Mouse (Mus musculus) CH12.LX (cell line): ENCODE results near the gene Capn1. TPM values are rescaled to one million over a fixed set of nuclear protein-coding genes. Genes with fewer than 3 reads are reported as not detected.

Experiments used
- DNase-seq: peaks from one replicate; pipeline ENCODE4 v3.0.0-alpha.2; 2013; ENCODE audit errors: extremely low read depth
- H3K27ac ChIP-seq: 2 replicates; pipeline ENCODE4 v1.5.1; 2012; ENCODE audit warnings: low read depth, mild to moderate bottlenecking, control low read depth, moderate library complexity; ENCODE audit not compliant: insufficient read depth
- H3K27me3 ChIP-seq: replicated peaks from 2 replicates; pipeline ENCODE3; 2012; ENCODE audit warnings: inconsistent platforms
- H3K36me3 ChIP-seq, 2 experiments: replicated peaks in 1 of 2; 2 replicates each; pipeline versions ENCODE3 to v1.6.1; 2012; ENCODE audit warnings: inconsistent platforms in 1 of 2, low read length in 1 of 2, mild to moderate bottlenecking in 1 of 2, mixed read lengths in 1 of 2, moderate library complexity in 1 of 2; ENCODE audit not compliant: control insufficient read depth in 1 of 2, insufficient read depth in 1 of 2
- H3K4me1 ChIP-seq, 2 experiments: 2 replicates each; pipeline ENCODE4 v1.6.1; 2012; ENCODE audit warnings: inconsistent platforms in 1 of 2, moderate library complexity in 1 of 2; ENCODE audit not compliant: insufficient read depth in 2 of 2, control insufficient read depth in 1 of 2
- H3K4me2 ChIP-seq: 2 replicates; pipeline ENCODE4 v1.6.1; 2012; ENCODE audit warnings: low read depth, mild to moderate bottlenecking, control low read depth; ENCODE audit not compliant: poor library complexity, insufficient read depth, severe bottlenecking
- H3K4me3 ChIP-seq, 3 experiments: fragments of 150-350 bp in 1 of 3; sonication (generic) in 1 of 3; replicated peaks in 1 of 3; 2 replicates each; pipeline versions ENCODE3 to v1.5.1; 2011 to 2012; ENCODE audit warnings: low read depth in 2 of 3, low read length in 2 of 3, mild to moderate bottlenecking in 2 of 3, moderate library complexity in 2 of 3, control low read depth in 1 of 3, improper control_type of control experiment in 1 of 3, inconsistent platforms in 1 of 3, mixed read lengths in 1 of 3; ENCODE audit not compliant: poor library complexity in 1 of 3
- H3K79me2 ChIP-seq: replicated peaks from 2 replicates; pipeline ENCODE4 v1.6.1; 2012; ENCODE audit warnings: mild to moderate bottlenecking, moderate library complexity; ENCODE audit not compliant: control insufficient read depth, poor library complexity, insufficient read depth, severe bottlenecking; ENCODE audit errors: extremely low read depth
- H3K9ac ChIP-seq: 2 replicates; pipeline ENCODE4 v1.6.1; 2012; ENCODE audit warnings: low read depth, mild to moderate bottlenecking, control low read depth, moderate library complexity; ENCODE audit not compliant: insufficient read depth
- H3K9me3 ChIP-seq: replicated peaks from 2 replicates; pipeline ENCODE3; 2012; ENCODE audit warnings: low read length, inconsistent platforms, mixed read lengths
- CTCF ChIP-seq, 2 experiments: IDR thresholded peaks in 1 of 2; conservative IDR thresholded peaks in 1 of 2; 2 replicates each; pipeline ENCODE4 v1.5.1; 2011 to 2012; ENCODE audit warnings: low read depth in 2 of 2, low read length in 2 of 2, improper control_type of control experiment in 1 of 2, inconsistent platforms in 1 of 2, mild to moderate bottlenecking in 1 of 2, moderate library complexity in 1 of 2
- JUN ChIP-seq: IDR thresholded peaks from 2 replicates; pipeline ENCODE4 v1.6.1; 2011; ENCODE audit warnings: low read depth, mild to moderate bottlenecking, low read length, improper control_type of control experiment, moderate library complexity; ENCODE audit not compliant: insufficient read depth
- MAX ChIP-seq: IDR thresholded peaks from 2 replicates; pipeline ENCODE4 v1.6.1; 2011; ENCODE audit warnings: low read length, improper control_type of control experiment
- NRF1 ChIP-seq: IDR thresholded peaks from 2 replicates; pipeline ENCODE4 v1.6.1; 2014; ENCODE audit warnings: low read depth, mild to moderate bottlenecking, inconsistent platforms, low read length, improper control_type of control experiment, moderate library complexity
- TBP ChIP-seq: conservative IDR thresholded peaks from 2 replicates; pipeline ENCODE4 v1.6.1; 2011; ENCODE audit warnings: low read depth, low read length, improper control_type of control experiment
- ZMIZ1 ChIP-seq: IDR thresholded peaks from 2 replicates; pipeline ENCODE4 v1.6.1; 2012; ENCODE audit warnings: low read depth, mild to moderate bottlenecking, inconsistent platforms, low read length, improper control_type of control experiment
- ZNF384 ChIP-seq: IDR thresholded peaks from 2 replicates; pipeline ENCODE4 v1.6.1; 2012; ENCODE audit warnings: low read depth, low read length, improper control_type of control experiment, inconsistent platforms
- dilution Hi-C: fragments of 300-500 bp; cut with MboI; formaldehyde crosslinking; loops from 2 replicates; pipeline ENCODE4 v1.14.3; 2020; ENCODE audit warnings: low sequenced_read_pairs; ENCODE audit not compliant: extremely low pct_unique_long_range_greater_than_20kb, extremely low pct_ligation_motif_present
- in situ Hi-C: fragments of 300-500 bp; cut with MboI; formaldehyde crosslinking; loops from 3 replicates; pipeline ENCODE4 v1.14.3; 2019; ENCODE audit warnings: low sequenced_read_pairs, low pct_ligation_motif_present, low pct_unique_long_range_greater_than_20kb, mixed read lengths
- polyA plus RNA-seq: library from polyadenylated mRNA; unstranded; fragments of >175 nt; gene quantifications from 2 replicates; pipeline ENCODE4 v1.2.1, GENCODE M21; 2012; ENCODE audit warnings: low read depth; ENCODE audit not compliant: insufficient read length
- total RNA-seq, 2 experiments: library from RNA; depleted of rRNA; stranded (reverse); fragments of 300-350 nt in 1 of 2; fragments of >200 nt in 1 of 2; gene quantifications; 2 replicates each; pipeline ENCODE4 v1.2.3; 2012 to 2014

Gene Capn1
- total and polyA plus RNA-seq, 3 experiments, result 20.0 to 42.9 (median 40.2) TPM

DNA sequence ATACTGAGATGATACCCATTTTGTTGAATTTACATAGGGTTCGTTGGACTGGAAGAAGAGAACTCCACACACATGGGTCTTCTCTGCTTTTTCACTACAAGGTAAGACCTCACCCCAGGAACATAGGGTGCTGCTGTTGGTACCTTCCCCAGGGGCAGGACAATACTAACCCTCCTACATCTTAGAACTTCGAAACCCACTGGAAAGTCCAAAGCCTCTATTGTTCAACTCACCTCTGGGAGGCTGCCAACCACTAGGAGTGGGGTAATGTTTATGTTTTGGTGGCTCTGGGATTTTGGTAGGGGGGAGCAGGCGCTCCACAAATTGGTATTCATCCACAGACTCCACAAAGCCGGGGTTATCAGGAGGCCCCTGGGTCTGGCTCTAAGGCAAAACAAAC lies 41.0 kb upstream of the Capn1 start:
- H3K79me2 ChIP-seq, result peaks cover 63% of the 10 kb centered on the region
- no peaks in the 10 kb centered on the region for H3K9me3 ChIP-seq
- in situ Hi-C loops (no loop called here), dilution Hi-C loops (no loop called here)
- peaks cover 13 to 59% of the 10 kb centered on the region in 2 experiments; a peak in 3 of 4 replicates for H3K4me1 ChIP-seq
- H3K4me3 ChIP-seq, result peak overlapping the region; percentile 70 to 99 (median 97)
- no peaks in the 10 kb centered on the region for H3K27me3 ChIP-seq
- H3K4me2 ChIP-seq, result peak overlapping the region; percentile 80
- H3K36me3 ChIP-seq, result peaks cover 54 to 61% of the 10 kb centered on the region in 2 experiments
- H3K9ac ChIP-seq, result peak overlapping the region; percentile 58
- DNase-seq, result no peak
- TF ChIP-seq JUN (no peak), NRF1 (no peak), TBP (no peak), MAX (no peak)
- no peak overlapping the region for H3K27ac ChIP-seq

DNA sequence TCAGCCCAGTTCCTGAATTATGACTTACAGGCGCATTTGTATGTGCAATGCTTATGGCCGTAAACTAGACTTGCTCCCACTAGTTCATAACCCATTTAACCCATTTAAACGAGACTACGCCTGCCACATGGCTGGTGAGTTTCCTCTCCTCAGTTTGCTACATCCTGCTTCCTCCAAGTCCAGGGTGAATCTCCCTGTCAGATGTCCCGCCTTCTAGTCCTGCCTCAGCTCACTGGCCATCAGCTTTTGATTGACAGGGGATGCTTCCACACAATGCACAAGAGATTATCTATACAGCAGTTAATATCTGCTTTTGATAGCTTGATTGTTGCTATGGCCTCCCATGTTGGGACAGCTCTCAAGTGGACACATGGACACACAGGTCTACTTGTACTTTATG lies 38.6 kb upstream of the Capn1 start:
- in situ Hi-C loops (no loop called here), dilution Hi-C loops (no loop called here)
- TF ChIP-seq ZNF384 (no peak), ZMIZ1 (peak; percentile 37; the same call in 1 of the 2 replicates)
- Histone ChIP-seq H3K4me3 (no peak overlapping the region), H3K9me3 (no peaks in the 10 kb centered on the region), H3K4me2 (no peak overlapping the region), H3K4me1 (peaks cover 35 to 79% of the 10 kb centered on the region in 2 experiments), H3K27ac (no peak overlapping the region), H3K27me3 (no peaks in the 10 kb centered on the region), H3K9ac (no peak overlapping the region), H3K36me3 (peaks cover 73 to 81% of the 10 kb centered on the region in 2 experiments), H3K79me2 (peaks cover 78% of the 10 kb centered on the region)
- peak; percentile 55 for DNase-seq

DNA sequence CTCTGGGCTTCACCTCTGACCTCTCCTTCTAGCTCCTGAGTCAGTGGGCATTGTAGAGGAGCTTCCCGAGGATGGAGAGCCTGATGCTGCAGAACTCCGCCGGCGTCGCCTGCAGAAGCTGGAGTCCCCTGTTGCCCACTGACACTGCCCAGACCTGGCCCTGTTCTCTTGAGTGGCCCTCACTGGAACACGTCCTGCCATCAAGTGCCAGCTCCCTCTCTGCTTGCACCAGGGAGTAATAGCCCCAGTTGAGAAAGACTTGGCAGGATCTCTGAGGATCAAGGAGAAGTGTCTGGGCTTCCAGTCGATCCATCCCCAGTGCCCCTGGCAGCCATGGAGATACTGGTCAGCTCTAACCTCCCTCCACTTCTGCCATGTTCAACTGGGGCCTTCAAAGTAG lies 36.8 kb upstream of the Capn1 start:
- Histone ChIP-seq H3K27me3 (no peaks in the 10 kb centered on the region), H3K36me3 (peaks cover 74 to 84% of the 10 kb centered on the region in 2 experiments), H3K4me3 (no peak overlapping the region), H3K79me2 (peaks cover 77% of the 10 kb centered on the region), H3K4me1 (peaks cover 39 to 80% of the 10 kb centered on the region in 2 experiments), H3K9ac (no peak overlapping the region), H3K4me2 (no peak overlapping the region), H3K9me3 (no peaks in the 10 kb centered on the region), H3K27ac (peak overlapping the region; percentile 14; the same call in 1 of the 2 replicates)
- dilution Hi-C loops (no loop called here), in situ Hi-C loops (no loop called here)
- no peak for DNase-seq
- TF ChIP-seq CTCF (conservative IDR thresholded peaks at IDR 0.05 in 1 of 2, IDR thresholded peaks at IDR 0.05 in 1 of 2; ENCODE audit: low read depth in 2 of 2, low read length in 2 of 2) (no peak), ZMIZ1 (0 out of 2 replicates have a peak, but pooled peaks have one; percentile 0)
- TF ChIP-seq, all 38 proteins: peak for 1
